Mouse (Mus musculus): ENCODE results near the gene Lix1l. TPM values are rescaled to one million over a fixed set of nuclear protein-coding genes. Genes with fewer than 3 reads are reported as not detected.

Lix1l gene
- polyA plus RNA-seq, 1 experiment from 2014 or later: 0.45 TPM

DNA sequence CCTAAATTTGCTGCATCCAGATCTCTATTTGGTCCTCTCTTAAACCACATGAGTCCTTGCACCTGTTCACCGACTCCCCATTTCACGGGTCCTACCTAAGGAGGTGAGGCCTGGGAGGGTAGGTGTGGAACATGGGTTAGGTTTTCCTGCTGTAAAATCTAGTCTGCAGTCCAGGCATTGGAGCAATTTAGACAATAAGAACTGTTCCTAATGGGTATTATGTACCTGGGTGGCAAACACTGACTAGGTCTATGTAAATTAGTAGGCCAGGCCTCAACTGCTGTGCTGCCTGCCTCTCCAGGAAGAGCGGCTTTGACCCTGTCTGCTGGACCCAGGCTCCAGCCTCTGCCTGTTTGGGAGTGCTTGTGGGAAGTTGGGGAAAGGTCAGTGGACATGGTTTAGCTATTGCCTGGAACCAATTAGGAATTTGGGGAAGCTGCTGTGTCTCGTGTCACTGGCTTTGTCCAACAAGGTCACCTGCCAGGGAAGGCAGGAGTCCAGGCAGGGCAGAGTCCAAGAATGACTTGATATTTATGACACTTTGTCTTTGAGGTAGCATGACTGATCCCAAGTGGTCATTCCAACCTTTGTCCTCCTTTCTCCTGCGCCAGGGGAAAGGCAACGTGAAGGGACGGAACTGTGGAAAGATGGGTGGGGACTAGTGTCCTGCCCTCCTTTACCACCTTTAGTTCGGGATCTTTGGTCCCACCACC lies 25.5 kb upstream of the Lix1l start:
- Histone ChIP-seq H3K9me3 (ENCODE audit: low read length) (no peaks in the 10 kb centered on the region), H3K4me2 (ENCODE audit: low read depth, low read length) (peak overlapping the region; percentile 77), H3K27me3 (ENCODE audit: insufficient read depth, low read length) (no peaks in the 10 kb centered on the region), H3K4me3 (ENCODE audit: low read depth, low read length) (no peak overlapping the region), H3K4me1 (ENCODE audit: insufficient read depth) (peaks cover 58% of the 10 kb centered on the region), H3K36me3 (replicated peaks; ENCODE audit: insufficient read depth, low read length) (no peaks in the 10 kb centered on the region), H3K9ac (replicated peaks) (no peak overlapping the region), H3K27ac (ENCODE audit: low read depth) (peak overlapping the region; percentile 92)
- ATAC-seq (peak; percentile 34), DNase-seq (peak; percentile 49)
- peak; percentile 72; the same call in 1 of the 2 replicates for TF ChIP-seq EP300 (IDR thresholded peaks at IDR 0.05; ENCODE audit: low read depth)
- TF ChIP-seq CTCF (IDR thresholded peaks at IDR 0.05; ENCODE audit: low read depth): no peak
- 78% methylated on average over 8 of the region's 8 CpGs for WGBS (ENCODE audit: insufficient replicate concordance)

DNA sequence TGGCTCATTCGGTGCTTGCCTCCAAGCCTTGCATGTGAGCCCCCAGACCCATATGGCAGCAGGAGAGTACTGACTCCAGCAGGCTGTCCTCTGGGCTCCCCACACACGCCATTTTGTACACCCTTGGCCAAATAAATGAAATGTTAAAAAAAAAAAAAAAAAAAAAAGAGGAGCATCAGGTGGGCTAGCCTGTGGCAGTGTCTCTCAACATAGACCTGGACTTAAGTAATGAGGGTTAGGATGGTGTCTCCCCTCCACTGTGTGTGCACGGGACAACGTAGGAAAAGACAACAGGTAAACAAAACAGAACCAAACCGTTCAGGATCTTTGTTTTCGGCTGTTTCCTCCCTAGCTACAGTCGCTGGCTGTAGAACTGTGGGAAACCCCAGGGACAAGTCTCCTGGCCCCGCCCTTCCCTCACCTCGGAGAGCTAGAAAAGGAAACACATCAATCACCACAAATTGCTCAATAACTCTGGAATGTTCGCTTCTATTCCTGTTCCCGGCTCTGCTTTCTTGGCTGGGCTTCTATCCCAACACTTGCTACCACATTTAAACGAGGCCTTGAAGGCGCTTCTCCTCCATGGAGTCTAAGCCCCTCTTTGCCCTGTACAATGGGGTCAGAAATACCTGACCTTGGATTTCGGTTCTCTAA lies 24.8 kb upstream of the Lix1l start:
- TF ChIP-seq EP300 (IDR thresholded peaks at IDR 0.05; ENCODE audit: low read depth) (0 out of 2 replicates have a peak, but pooled peaks have one; percentile 17), CTCF (IDR thresholded peaks at IDR 0.05; ENCODE audit: low read depth) (no peak)
- Histone ChIP-seq H3K4me2 (ENCODE audit: low read depth, low read length) (peak overlapping the region; percentile 77), H3K27me3 (ENCODE audit: insufficient read depth, low read length) (no peaks in the 10 kb centered on the region), H3K9ac (replicated peaks) (peak overlapping the region; percentile 61), H3K36me3 (replicated peaks; ENCODE audit: insufficient read depth, low read length) (no peaks in the 10 kb centered on the region), H3K4me3 (ENCODE audit: low read depth, low read length) (peak overlapping the region; percentile 30), H3K27ac (ENCODE audit: low read depth) (peak overlapping the region; percentile 92), H3K9me3 (ENCODE audit: low read length) (no peaks in the 10 kb centered on the region), H3K4me1 (ENCODE audit: insufficient read depth) (peaks cover 52% of the 10 kb centered on the region)
- ATAC-seq (peak; percentile 30), DNase-seq (peak; percentile 55)
- 20% methylated on average over 14 of the region's 14 CpGs for WGBS (ENCODE audit: insufficient replicate concordance)

DNA sequence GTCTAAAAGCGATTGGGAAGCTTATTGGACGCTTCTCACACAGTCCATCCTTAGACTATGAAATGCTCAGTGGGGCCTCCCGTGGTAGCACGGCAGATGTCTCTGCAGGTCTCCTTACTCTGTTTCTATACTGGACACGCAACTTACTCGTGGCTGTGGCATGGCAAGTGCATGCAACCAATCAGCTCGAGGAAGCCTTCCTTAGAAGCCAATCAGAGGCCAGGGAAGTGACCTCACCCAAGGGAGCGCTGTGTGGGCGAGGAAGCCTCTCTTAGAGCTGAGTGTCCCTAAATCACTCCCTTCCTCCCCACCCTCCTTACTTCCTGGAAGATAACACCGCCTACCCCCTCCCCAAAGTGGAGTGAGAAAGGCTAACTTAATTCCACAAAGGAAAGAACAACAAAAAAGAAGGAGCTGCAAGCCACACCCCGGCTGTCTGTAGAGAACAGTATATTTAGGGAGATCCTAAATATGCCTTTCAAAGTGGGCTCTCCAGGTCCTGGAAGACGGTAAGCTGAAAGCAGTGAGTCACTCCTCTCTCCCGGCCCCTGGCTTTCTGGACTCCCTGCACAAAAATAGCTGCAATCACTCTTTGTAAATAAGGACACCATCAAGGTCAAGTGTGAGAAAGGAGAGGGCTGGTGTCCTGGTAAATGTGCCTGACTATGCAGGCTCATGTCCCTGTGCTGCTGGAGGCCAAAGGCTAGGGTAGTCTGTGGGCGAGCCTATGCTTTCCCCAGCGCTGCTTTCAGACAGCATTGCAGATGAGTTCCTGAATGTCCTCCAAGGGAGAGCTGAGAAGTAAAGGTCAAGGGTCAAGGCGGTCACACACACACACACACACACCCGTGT lies 24.0 kb upstream of the Lix1l start, which contains the start of gene Gm16253:
Gene Gm16253, plus strand, starts transcription at position 295 of the 852 bp plus-strand sequence.
- peak; percentile 89 for DNase-seq
- H3K9ac ChIP-seq (replicated peaks): peak within 1 kb of the TSS; percentile 61
- no peaks in the 10 kb centered on the region for H3K27me3 ChIP-seq (ENCODE audit: insufficient read depth, low read length)
- H3K4me1 ChIP-seq (ENCODE audit: insufficient read depth): peaks cover 44% of the 10 kb centered on the region
- TF ChIP-seq EP300 (IDR thresholded peaks at IDR 0.05; ENCODE audit: low read depth) (peak; percentile 35), CTCF (IDR thresholded peaks at IDR 0.05; ENCODE audit: low read depth) (peak; percentile 45)
- peak within 1 kb of the TSS; percentile 92 for H3K27ac ChIP-seq (ENCODE audit: low read depth)
- H3K36me3 ChIP-seq (replicated peaks; ENCODE audit: insufficient read depth, low read length): no peaks in the 10 kb centered on the region; the same call in 1 of the 2 replicates
- peak; percentile 81 for ATAC-seq
- H3K9me3 ChIP-seq (ENCODE audit: low read length): no peaks in the 10 kb centered on the region
- peak within 1 kb of the TSS; percentile 77 for H3K4me2 ChIP-seq (ENCODE audit: low read depth, low read length)
- H3K4me3 ChIP-seq (ENCODE audit: low read depth, low read length): peak within 1 kb of the TSS; percentile 30
- WGBS (ENCODE audit: insufficient replicate concordance): 19% methylated on average over 17 of the region's 17 CpGs

DNA sequence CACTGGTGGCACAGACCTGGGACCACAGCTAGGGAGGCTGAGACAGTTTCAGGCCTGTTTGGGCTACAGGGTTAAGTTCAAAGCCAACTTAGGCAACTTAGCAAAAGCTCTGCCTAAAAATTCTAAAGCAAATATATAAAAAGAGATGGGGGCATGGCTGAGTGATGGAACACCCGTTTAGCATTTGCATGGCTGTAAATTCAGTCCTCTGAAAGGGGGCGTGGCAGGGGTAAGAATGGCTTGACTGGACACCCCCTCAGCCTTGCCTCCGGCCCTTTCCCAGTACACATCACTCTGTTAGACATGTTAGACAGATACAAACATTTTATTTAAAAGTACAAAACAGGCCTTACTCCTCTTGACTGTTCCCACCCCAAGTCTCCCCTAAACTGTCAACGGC lies 23.4 kb upstream of the Lix1l start:
- DNase-seq (no peak), ATAC-seq (no peak)
- TF ChIP-seq CTCF (IDR thresholded peaks at IDR 0.05; ENCODE audit: low read depth) (no peak), EP300 (IDR thresholded peaks at IDR 0.05; ENCODE audit: low read depth) (no peak)
- no peaks in the 10 kb centered on the region for H3K9me3 ChIP-seq (ENCODE audit: low read length)
- H3K36me3 ChIP-seq (replicated peaks; ENCODE audit: insufficient read depth, low read length): no peaks in the 10 kb centered on the region; the same call in 1 of the 2 replicates
- peak overlapping the region; percentile 92 for H3K27ac ChIP-seq (ENCODE audit: low read depth)
- H3K9ac ChIP-seq (replicated peaks): 0 out of 2 replicates have a peak overlapping the region, but pooled peaks have one; percentile 8
- H3K4me3 ChIP-seq (ENCODE audit: low read depth, low read length): no peak overlapping the region
- H3K4me1 ChIP-seq (ENCODE audit: insufficient read depth): peaks cover 42% of the 10 kb centered on the region
- H3K27me3 ChIP-seq (ENCODE audit: insufficient read depth, low read length): no peaks in the 10 kb centered on the region
- no peak overlapping the region for H3K4me2 ChIP-seq (ENCODE audit: low read depth, low read length)
- WGBS (ENCODE audit: insufficient replicate concordance): 68% methylated on average over 4 of the region's 4 CpGs

DNA sequence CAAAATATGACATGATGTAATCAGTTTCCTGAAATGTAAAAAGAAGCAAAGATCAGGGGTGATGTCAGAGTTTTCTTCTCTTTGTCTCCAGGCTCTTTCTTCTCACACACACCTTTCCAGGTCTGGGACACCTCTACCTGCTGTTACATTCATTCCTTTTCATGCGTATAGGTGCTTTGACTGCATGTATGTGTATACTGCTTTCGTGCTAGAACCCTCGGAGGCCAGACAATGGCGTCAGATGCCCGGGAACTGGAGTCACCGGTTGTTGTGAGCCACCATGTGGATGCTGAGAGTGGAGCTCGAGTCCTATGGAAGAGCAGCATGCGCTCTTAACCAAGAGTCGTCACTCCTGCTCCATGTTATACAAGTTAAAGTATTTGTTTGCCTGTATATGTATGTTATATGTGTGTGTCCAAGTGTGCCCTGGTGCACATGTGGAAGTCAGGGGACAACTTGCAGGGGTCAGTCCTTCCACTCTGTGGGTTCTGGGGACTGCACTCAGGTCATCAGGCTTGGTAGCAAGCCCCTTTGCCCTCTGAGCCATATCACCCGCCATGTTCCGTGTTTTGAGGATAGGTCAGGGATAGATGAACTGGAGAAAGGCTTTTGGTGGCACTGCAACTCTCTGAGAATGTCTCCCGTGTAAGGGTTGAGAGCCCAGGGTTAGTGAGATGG lies 22.2 kb upstream of the Lix1l start:
- TF ChIP-seq EP300 (IDR thresholded peaks at IDR 0.05; ENCODE audit: low read depth): no peak
- no peak for TF ChIP-seq CTCF (IDR thresholded peaks at IDR 0.05; ENCODE audit: low read depth)
- DNase-seq (no peak), ATAC-seq (no peak)
- H3K9ac ChIP-seq (replicated peaks): no peak overlapping the region
- peak overlapping the region; percentile 50; the same call in 1 of the 2 replicates for H3K27ac ChIP-seq (ENCODE audit: low read depth)
- peaks cover 42% of the 10 kb centered on the region for H3K4me1 ChIP-seq (ENCODE audit: insufficient read depth)
- H3K4me2 ChIP-seq (ENCODE audit: low read depth, low read length): no peak overlapping the region
- H3K27me3 ChIP-seq (ENCODE audit: insufficient read depth, low read length): no peaks in the 10 kb centered on the region
- 82% methylated on average over 12 of the region's 12 CpGs for WGBS (ENCODE audit: insufficient replicate concordance)
- no peaks in the 10 kb centered on the region; the same call in 1 of the 2 replicates for H3K36me3 ChIP-seq (replicated peaks; ENCODE audit: insufficient read depth, low read length)
- H3K4me3 ChIP-seq (ENCODE audit: low read depth, low read length): no peak overlapping the region
- no peaks in the 10 kb centered on the region for H3K9me3 ChIP-seq (ENCODE audit: low read length)

Data from liver, postnatal 0 days (tissue).